Mouse (Mus musculus) testis, adult 10 weeks (tissue): ENCODE measurements around the gene Chl1. TPM values are rescaled to one million over a fixed set of nuclear protein-coding genes. Genes with fewer than 3 reads are reported as not detected.

Experiments used
- polyA plus RNA-seq: library from polyadenylated mRNA; stranded (reverse); fragments of 350-450 nt; fragmentation: Illumina TruSeq; extraction: RNeasy Lipid Tissue Mini Kit (QIAGEN cat#74804); gene quantifications from one replicate; pipeline ENCODE4 v1.2.3, GENCODE M21; 2014; ENCODE audit warnings: low read depth, low replicate concordance

Gene Chl1
- 1,164 TPM for polyA plus RNA-seq

DNA sequence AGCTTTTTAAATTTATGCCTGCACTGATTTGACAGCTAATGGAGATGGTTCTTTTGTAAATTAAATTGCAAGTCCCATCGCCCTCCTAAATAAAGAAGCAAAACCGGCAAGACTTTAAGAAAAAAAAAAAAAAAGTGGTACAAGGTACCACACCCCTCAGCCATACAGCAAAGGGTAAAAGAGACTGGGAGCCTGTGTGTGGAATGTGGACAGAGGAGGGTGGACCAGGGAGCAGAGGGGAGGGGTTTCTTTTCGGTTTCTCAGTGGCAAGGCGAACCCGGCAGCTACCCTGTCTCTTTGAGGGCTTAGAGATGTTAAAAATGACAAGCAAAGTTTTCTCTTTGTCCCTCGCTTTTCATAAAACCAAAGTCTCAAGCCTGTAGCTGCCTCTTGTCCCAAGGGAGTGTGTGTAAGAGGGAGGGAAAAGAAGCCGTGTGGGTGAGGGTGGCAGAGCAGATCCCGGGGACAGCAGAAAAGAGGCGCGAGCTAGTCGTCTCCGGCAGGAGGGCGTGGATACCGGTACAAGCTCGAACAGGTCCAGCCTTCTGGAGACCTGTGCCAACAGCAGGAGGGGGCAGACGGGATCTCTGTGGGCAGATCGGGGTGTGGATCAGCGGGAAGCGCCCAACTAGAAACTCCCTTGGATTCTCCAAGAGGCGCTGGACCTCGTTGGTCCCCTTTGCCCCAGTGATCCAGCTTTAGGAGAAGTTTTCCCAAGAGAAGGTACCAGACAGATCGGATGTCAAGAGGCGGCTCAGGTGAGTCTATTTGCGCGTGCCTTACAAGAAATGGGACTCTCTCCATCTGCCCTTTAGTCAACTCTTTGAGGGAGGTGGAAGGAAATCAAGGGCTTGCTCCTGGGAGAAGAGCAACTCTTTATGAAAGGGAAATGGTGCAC lies at the start of gene Chl1:
Chl1 (plus strand) TSS at position 195 of the 898 bp plus-strand sequence.

